Mouse (Mus musculus): ENCODE measurements around the gene Pla2g1b. TPM values are rescaled to one million over a fixed set of nuclear protein-coding genes. Genes with fewer than 3 reads are reported as not detected.
"Not testable (repeated sequence)": the region's sequence is repeated elsewhere in the genome, so short reads cannot be mapped to it uniquely, and the experiment has no call there.

Gene Pla2g1b
- polyA plus RNA-seq, 2 experiments = not detected

DNA sequence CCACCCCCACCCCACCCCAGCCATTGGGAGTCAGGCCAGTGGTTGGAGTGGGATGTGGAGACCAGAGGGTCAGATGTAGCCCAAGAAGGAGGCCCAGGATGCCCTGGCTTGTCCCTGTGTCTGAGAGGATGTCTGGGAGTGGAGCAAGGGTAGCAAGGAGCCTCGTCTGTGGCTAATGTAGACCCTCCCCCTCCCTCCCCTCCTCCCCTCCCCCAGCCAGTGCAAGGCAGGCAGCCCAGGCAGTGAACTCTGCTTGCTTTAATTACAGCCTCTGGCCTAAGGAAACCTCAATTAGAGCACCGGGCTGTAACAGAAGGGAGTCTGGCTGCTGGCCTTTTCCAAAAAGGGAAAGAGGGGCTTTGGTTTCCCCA, 28.1 kb upstream of the Pla2g1b start:
- no peak for ATAC-seq (ENCODE audit: low FRiP score, low read depth)
- Histone ChIP-seq H3K9me3 (ENCODE audit: control insufficient read depth, low read length) (no peaks in the 10 kb centered on the region), H3K27ac (replicated peaks; ENCODE audit: low read depth, low read length) (peak overlapping the region; percentile 86; the same call in 1 of the 2 replicates), H3K4me2 (replicated peaks; ENCODE audit: low read depth, low read length, severe bottlenecking) (no peak overlapping the region), H3K9ac (ENCODE audit: low read depth, low read length, severe bottlenecking) (no peak overlapping the region), H3K36me3 (ENCODE audit: control insufficient read depth, insufficient read depth, low read length) (peaks cover 57% of the 10 kb centered on the region), H3K4me1 (ENCODE audit: control insufficient read depth, insufficient read depth, low read length) (peaks cover 46% of the 10 kb centered on the region), H3K4me3 (replicated peaks; ENCODE audit: low read length) (no peak overlapping the region), H3K27me3 (ENCODE audit: control insufficient read depth, insufficient read depth, low read length) (no peaks in the 10 kb centered on the region)
- TF ChIP-seq POLR2A (IDR thresholded peaks at IDR 0.05; ENCODE audit: borderline replicate concordance, extremely low read depth, insufficient read depth, insufficient read length) = no peak
- no peak for DNase-seq (ENCODE audit: low spot score)
- 5% methylated on average over 2 of the region's 2 CpGs for WGBS

DNA sequence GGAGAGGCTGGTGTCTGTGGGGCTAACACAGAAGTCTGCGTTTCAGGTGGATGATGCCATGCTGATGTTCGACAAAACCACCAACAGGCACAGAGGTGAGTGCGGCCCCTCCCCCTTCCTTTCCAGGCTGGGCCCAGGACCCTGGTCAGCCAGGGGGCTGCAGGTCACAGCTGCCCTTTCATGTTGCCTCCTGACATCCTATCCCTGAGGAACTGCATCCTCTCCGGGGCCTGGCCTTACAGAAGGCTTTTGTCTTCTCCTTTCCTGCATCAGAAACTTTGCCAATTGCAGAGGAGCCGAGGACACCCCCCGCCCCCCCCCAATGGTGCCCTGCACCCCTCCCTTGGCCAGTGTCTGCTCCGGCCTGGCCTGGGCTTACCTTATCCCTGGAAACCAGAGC, 27.4 kb upstream of the Pla2g1b start:
- Histone ChIP-seq H3K36me3 (ENCODE audit: control insufficient read depth, insufficient read depth, low read length) (peaks cover 61% of the 10 kb centered on the region), H3K4me3 (replicated peaks; ENCODE audit: low read length) (no peak overlapping the region), H3K4me1 (ENCODE audit: control insufficient read depth, insufficient read depth, low read length) (peaks cover 46% of the 10 kb centered on the region), H3K27ac (replicated peaks; ENCODE audit: low read depth, low read length) (no peak overlapping the region), H3K4me2 (replicated peaks; ENCODE audit: low read depth, low read length, severe bottlenecking) (no peak overlapping the region), H3K27me3 (ENCODE audit: control insufficient read depth, insufficient read depth, low read length) (no peaks in the 10 kb centered on the region), H3K9ac (ENCODE audit: low read depth, low read length, severe bottlenecking) (no peak overlapping the region), H3K9me3 (ENCODE audit: control insufficient read depth, low read length) (no peaks in the 10 kb centered on the region)
- DNase-seq (ENCODE audit: low spot score) = no peak
- no peak for ATAC-seq (ENCODE audit: low FRiP score, low read depth)
- TF ChIP-seq POLR2A (IDR thresholded peaks at IDR 0.05; ENCODE audit: borderline replicate concordance, extremely low read depth, insufficient read depth, insufficient read length) = no peak
- WGBS = 32% methylated on average over 7 of the region's 7 CpGs

DNA sequence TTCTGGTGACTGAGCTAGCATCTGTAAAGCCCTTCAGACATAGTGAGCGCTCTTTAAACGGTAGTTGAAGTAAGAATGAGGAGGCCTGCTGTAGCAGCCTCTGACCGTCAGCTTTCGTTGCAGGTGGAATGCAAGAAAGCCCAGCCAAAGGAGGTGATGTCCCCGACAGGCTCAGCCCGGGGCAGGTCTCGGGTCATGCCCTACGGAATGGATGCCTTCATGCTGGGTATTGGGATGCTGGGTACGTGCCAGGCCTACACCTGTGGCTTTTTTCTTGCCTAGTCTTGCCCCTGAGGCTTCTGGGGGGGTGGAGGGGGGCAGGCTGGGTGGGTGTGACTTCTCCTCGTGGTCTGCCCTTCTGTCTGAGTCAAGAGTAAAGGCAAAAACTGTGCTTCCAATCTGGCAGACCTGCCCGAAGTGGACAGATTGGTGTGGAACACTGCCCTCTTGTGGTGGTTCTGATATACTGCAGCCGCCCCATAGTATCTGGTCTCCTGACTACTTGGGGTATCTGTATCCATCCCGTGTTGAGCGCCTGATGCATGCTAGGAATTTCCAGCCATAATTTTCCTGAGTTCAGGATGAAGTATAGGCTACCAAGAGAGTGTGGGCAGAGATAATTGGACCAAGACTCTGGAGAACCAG, 24.7 kb upstream of the Pla2g1b start:
- no peaks in the 10 kb centered on the region for H3K9me3 ChIP-seq (ENCODE audit: control insufficient read depth, low read length)
- H3K36me3 ChIP-seq (ENCODE audit: control insufficient read depth, insufficient read depth, low read length) = peaks cover 74% of the 10 kb centered on the region
- no peak overlapping the region for H3K27ac ChIP-seq (replicated peaks; ENCODE audit: low read depth, low read length)
- peak; percentile 90 for DNase-seq (ENCODE audit: low spot score)
- 41% methylated on average over 14 of the region's 14 CpGs for WGBS
- no peak for TF ChIP-seq POLR2A (IDR thresholded peaks at IDR 0.05; ENCODE audit: borderline replicate concordance, extremely low read depth, insufficient read depth, insufficient read length)
- H3K4me1 ChIP-seq (ENCODE audit: control insufficient read depth, insufficient read depth, low read length) = peaks cover 19% of the 10 kb centered on the region
- H3K9ac ChIP-seq (ENCODE audit: low read depth, low read length, severe bottlenecking) = no peak overlapping the region
- no peak overlapping the region for H3K4me3 ChIP-seq (replicated peaks; ENCODE audit: low read length)
- ATAC-seq (ENCODE audit: low FRiP score, low read depth) = no peak; the same call in 1 of the 2 replicates
- H3K4me2 ChIP-seq (replicated peaks; ENCODE audit: low read depth, low read length, severe bottlenecking) = no peak overlapping the region
- no peaks in the 10 kb centered on the region for H3K27me3 ChIP-seq (ENCODE audit: control insufficient read depth, insufficient read depth, low read length)

DNA sequence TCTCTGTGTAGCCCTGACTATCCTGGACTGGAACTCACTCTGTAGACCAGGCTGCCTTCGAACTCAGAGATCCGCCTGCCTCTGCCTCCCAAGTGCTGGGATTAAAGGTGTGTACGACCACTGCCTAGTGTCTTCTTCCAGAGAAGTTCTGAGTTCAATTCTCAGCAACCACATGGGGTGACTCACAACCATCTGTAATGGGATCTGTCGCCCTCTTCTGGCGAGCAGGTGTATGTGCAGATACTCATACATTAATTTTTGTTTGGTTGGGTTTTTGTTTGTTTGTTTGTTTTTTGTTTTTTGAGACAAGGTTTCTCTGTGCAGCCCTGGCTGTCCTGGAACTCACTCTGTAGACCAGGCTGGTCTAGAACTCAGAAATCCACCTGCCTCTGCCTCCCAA, 23.4 kb upstream of the Pla2g1b start:
- H3K9me3 ChIP-seq (ENCODE audit: control insufficient read depth, low read length); DNase-seq (ENCODE audit: low spot score); H3K9ac ChIP-seq (ENCODE audit: low read depth, low read length, severe bottlenecking); ATAC-seq (ENCODE audit: low FRiP score, low read depth); H3K4me2 ChIP-seq (replicated peaks; ENCODE audit: low read depth, low read length, severe bottlenecking); H3K27me3 ChIP-seq (ENCODE audit: control insufficient read depth, insufficient read depth, low read length); H3K27ac ChIP-seq (replicated peaks; ENCODE audit: low read depth, low read length); H3K4me3 ChIP-seq (replicated peaks; ENCODE audit: low read length); H3K4me1 ChIP-seq (ENCODE audit: control insufficient read depth, insufficient read depth, low read length): not testable (repeated sequence)
- H3K36me3 ChIP-seq (ENCODE audit: control insufficient read depth, insufficient read depth, low read length) = peaks cover 88% of the 10 kb centered on the region
- 72% methylated on average over 5 of the region's 5 CpGs for WGBS

GRCm38 (mm10) chr5:115444130-115444529, 21.9 kb upstream of the Pla2g1b start:
- H3K27ac ChIP-seq (replicated peaks; ENCODE audit: low read depth, low read length) = no peak overlapping the region
- no peaks in the 10 kb centered on the region for H3K9me3 ChIP-seq (ENCODE audit: control insufficient read depth, low read length)
- no peak for DNase-seq (ENCODE audit: low spot score)
- H3K4me2 ChIP-seq (replicated peaks; ENCODE audit: low read depth, low read length, severe bottlenecking) = no peak overlapping the region
- no peak overlapping the region for H3K9ac ChIP-seq (ENCODE audit: low read depth, low read length, severe bottlenecking)
- H3K36me3 ChIP-seq (ENCODE audit: control insufficient read depth, insufficient read depth, low read length) = peaks cover 93% of the 10 kb centered on the region
- no peaks in the 10 kb centered on the region for H3K4me1 ChIP-seq (ENCODE audit: control insufficient read depth, insufficient read depth, low read length)
- ATAC-seq (ENCODE audit: low FRiP score, low read depth) = no peak
- no peak overlapping the region for H3K4me3 ChIP-seq (replicated peaks; ENCODE audit: low read length)
- 93% methylated on average over 11 of the region's 11 CpGs for WGBS
- no peak for TF ChIP-seq POLR2A (IDR thresholded peaks at IDR 0.05; ENCODE audit: borderline replicate concordance, extremely low read depth, insufficient read depth, insufficient read length)
- H3K27me3 ChIP-seq (ENCODE audit: control insufficient read depth, insufficient read depth, low read length) = no peaks in the 10 kb centered on the region

DNA sequence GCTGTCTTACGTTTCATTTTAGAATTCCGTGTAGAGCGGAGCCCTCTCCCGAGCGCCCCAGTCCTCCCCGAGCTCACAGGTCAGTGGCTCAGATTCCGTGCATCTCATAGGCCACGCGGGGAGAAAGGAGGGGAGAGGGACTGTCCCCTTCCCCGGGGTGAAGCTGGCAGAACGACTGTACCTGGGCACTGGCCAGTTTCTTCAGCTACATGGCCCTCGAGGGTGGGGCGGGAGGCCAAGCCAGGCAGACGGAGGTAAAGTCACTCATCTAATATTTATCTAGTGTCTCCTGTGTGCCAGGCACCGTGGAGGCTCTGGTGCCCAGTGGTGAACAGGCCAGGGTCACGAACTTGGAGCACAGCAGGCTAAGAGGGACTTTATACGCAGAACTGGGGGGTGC, 19.0 kb upstream of the Pla2g1b start:
- no peak for TF ChIP-seq POLR2A (IDR thresholded peaks at IDR 0.05; ENCODE audit: borderline replicate concordance, extremely low read depth, insufficient read depth, insufficient read length)
- H3K4me1 ChIP-seq (ENCODE audit: control insufficient read depth, insufficient read depth, low read length) = no peaks in the 10 kb centered on the region
- WGBS = 84% methylated on average over 17 of the region's 17 CpGs
- H3K4me3 ChIP-seq (replicated peaks; ENCODE audit: low read length) = no peak overlapping the region
- H3K36me3 ChIP-seq (ENCODE audit: control insufficient read depth, insufficient read depth, low read length) = peaks cover 96% of the 10 kb centered on the region
- DNase-seq (ENCODE audit: low spot score) (no peak), ATAC-seq (ENCODE audit: low FRiP score, low read depth) (no peak)
- no peak overlapping the region for H3K4me2 ChIP-seq (replicated peaks; ENCODE audit: low read depth, low read length, severe bottlenecking)
- H3K27ac ChIP-seq (replicated peaks; ENCODE audit: low read depth, low read length) = no peak overlapping the region
- no peaks in the 10 kb centered on the region for H3K9me3 ChIP-seq (ENCODE audit: control insufficient read depth, low read length)
- H3K27me3 ChIP-seq (ENCODE audit: control insufficient read depth, insufficient read depth, low read length) = no peaks in the 10 kb centered on the region
- no peak overlapping the region for H3K9ac ChIP-seq (ENCODE audit: low read depth, low read length, severe bottlenecking)
